Mouse (Mus musculus) gonadal fat pad, adult 2 months (tissue): ENCODE measurements around the gene Fnip2. TPM values are rescaled to one million over a fixed set of nuclear protein-coding genes. Genes with fewer than 3 reads are reported as not detected.

Experiments
- DNase-seq: peaks from one replicate; pipeline ENCODE4 v3.0.0-alpha.2; 2012; ENCODE audit warnings: low read depth
- polyA plus RNA-seq: library from polyadenylated mRNA; depleted of rRNA; stranded (reverse); fragments of >200 nt; gene quantifications from 2 replicates; pipeline ENCODE4 v1.2.3, GENCODE M21; 2012

Fnip2 gene
- polyA plus RNA-seq, 1 experiment, result 5.1 TPM

GRCm38 (mm10) chr3:79528451-79528850, 39.1 kb downstream of the Fnip2 start:
- DNase-seq, result no peak

GRCm38 (mm10) chr3:79527921-79528320, 39.7 kb downstream of the Fnip2 start:
- no peak for DNase-seq

GRCm38 (mm10) chr3:79527521-79527920, 40.1 kb downstream of the Fnip2 start:
- no peak for DNase-seq

GRCm38 (mm10) chr3:79523349-79523748, 44.2 kb downstream of the Fnip2 start:
- no peak for DNase-seq

- DNase-seq, result no peak
These were observed 47.7 kb downstream of the Fnip2 start for GRCm38 (mm10) chr3:79519862-79520261.

- DNase-seq, result no peak
These were observed 48.7 kb downstream of the Fnip2 start for GRCm38 (mm10) chr3:79518761-79519527.

- DNase-seq, result no peak
These were observed 49.6 kb downstream of the Fnip2 start for GRCm38 (mm10) chr3:79517884-79518591.

- DNase-seq, result no peak
These were observed 50.6 kb downstream of the Fnip2 start for GRCm38 (mm10) chr3:79516958-79517357.

GRCm38 (mm10) chr3:79516099-79516920, 51.3 kb downstream of the Fnip2 start:
- DNase-seq, result no peak

- DNase-seq, result no peak
These were observed 53.3 kb downstream of the Fnip2 start for GRCm38 (mm10) chr3:79514304-79514703.

GRCm38 (mm10) chr3:79501166-79501728, 66.3 kb downstream of the Fnip2 start:
- no peak for DNase-seq

- no peak for DNase-seq
These were observed 67.3 kb downstream of the Fnip2 start for GRCm38 (mm10) chr3:79500279-79500678.

- DNase-seq, result no peak
These were observed 70.9 kb downstream of the Fnip2 start for GRCm38 (mm10) chr3:79496668-79497067.

GRCm38 (mm10) chr3:79495151-79495550, 72.4 kb downstream of the Fnip2 start:
- no peak for DNase-seq

GRCm38 (mm10) chr3:79494028-79494427, 73.6 kb downstream of the Fnip2 start:
- DNase-seq, result no peak

- no peak for DNase-seq
These were observed 74.5 kb downstream of the Fnip2 start for GRCm38 (mm10) chr3:79493064-79493463.

GRCm38 (mm10) chr3:79491614-79492013, 76.0 kb downstream of the Fnip2 start:
- DNase-seq, result no peak

GRCm38 (mm10) chr3:79490102-79490501, 77.5 kb downstream of the Fnip2 start:
- no peak for DNase-seq

GRCm38 (mm10) chr3:79488025-79488424, 79.6 kb downstream of the Fnip2 start:
- DNase-seq, result no peak

- DNase-seq, result no peak
These were observed 83.1 kb downstream of the Fnip2 start for GRCm38 (mm10) chr3:79484286-79485063.

GRCm38 (mm10) chr3:79478880-79479279, 88.7 kb downstream of the Fnip2 start:
- DNase-seq, result no peak
